Mouse (Mus musculus) stomach, postnatal 0 days (tissue): ENCODE measurements around the gene Hist1h1c.

Experiments
- CTCF ChIP-seq: IDR thresholded peaks from 2 replicates; pipeline ENCODE4 v1.5.1; 2016; ENCODE audit warnings: antibody characterized with exemption, low read depth, mild to moderate bottlenecking, moderate library complexity
- EP300 ChIP-seq: optimal IDR thresholded peaks from 2 replicates; pipeline ENCODE3; 2016; ENCODE audit warnings: antibody characterized with exemption

DNA sequence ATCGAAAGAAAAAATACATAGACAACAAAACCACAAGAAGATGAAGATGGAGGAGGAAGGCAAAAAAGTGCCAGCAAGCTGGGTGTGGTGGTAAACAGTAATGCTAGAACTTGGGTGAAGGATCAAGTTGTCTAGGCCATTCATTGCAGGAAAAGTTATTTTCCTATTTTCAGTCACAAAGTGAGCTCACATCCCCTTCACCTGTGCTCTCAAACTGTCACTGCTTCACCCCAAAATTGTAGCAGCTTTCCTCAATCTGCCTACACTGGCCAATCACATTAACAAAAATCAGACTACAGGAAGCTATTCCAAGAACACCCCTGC lies 21.3 kb downstream of the Hist1h1c start:
- TF ChIP-seq CTCF = no peak
- TF ChIP-seq EP300 = no peak
